Mouse (Mus musculus) mouse embryonic stem cell (cell line): ENCODE measurements around the gene Gas2l1.

Experiments
- in situ Hi-C, 2 experiments: fragments of 300-500 bp; cut with MboI; formaldehyde crosslinking; loops; 1 replicate in 1 of 2; 3 replicates in 1 of 2; pipeline ENCODE4 v1.14.3; 2019 to 2020; ENCODE audit warnings: low sequenced_read_pairs in 2 of 2, low pct_unique_long_range_greater_than_20kb in 1 of 2, mixed read lengths in 1 of 2; ENCODE audit not compliant: unreplicated experiment in 1 of 2

Gene Gas2l1

DNA sequence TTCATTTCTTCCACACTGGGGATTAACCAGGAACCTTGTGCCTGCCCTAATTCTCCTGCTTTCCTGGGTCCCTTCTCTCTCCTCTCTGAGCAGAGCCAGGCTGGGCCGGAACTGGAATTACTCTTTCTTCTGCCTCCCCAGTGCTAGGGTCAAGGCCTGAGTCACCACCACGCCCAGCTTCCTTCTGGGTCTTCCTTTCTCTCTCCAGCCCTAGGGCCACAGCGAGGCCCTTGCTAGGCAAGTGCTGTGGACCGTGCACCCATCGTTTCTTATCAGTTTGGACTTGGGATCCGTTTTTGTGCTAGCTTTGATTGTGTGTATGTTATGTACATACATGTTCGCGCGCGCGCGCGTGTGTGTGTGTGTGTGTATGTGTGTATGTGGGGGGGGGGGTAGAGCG is 11.0 kb downstream of the Gas2l1 start:
- in situ Hi-C loops = no loop called here

DNA sequence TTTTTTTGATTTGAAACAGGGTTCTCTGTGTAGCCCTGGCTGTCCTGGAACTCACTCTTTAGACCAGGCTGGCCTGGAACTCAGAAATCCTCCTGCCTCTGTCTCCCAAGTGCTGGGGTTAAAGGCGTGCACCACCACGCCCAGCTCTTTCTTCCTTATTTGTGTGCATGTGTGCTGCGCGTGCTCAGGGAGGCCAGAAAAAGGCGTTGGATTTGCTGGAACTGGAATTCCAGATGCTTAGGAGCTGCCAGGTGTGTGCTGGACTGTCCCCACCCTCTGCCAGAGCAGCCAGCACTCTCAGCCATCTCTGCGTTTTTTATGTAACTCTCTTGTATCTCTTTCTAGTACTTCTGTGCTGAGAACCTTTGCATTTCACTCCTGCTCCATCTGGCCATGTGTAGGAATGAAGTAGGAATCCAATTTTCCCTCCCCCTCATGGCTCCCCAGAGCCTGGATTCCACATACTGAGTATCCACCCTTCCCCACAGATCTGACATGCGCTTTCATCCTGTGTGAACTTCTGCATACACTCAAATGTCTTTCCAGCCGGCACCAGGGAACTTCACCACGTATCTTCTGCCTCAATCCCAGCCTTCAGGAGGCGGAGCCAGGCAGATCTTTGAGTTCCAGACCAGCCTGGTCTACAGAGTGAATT is 12.8 kb downstream of the Gas2l1 start:
- in situ Hi-C loops = no loop called here

DNA sequence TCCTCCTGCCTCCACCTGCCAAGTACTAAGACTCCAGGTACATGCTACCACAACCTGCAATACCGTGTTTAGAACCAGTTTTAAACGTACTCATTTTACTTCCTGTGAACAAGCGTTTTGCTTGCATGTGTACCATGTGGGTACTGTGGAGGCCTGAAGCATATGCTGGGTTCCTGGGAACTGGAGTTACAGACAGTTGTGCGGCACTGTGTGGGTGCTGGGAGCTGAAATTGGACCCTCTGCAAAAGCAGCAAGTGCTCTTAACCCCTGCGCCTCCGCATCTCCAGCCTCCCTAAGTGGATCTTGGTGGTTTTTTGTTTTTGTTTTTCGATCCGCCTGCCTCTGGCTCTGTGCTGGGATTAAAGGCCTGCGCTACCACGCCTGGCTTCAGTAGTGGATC is 13.5 kb downstream of the Gas2l1 start:
- in situ Hi-C loops = no loop called here

- in situ Hi-C loops = no loop called here
Observed at GRCm38 (mm10) chr11:5046321-5046926, 18.7 kb downstream of the Gas2l1 start.

DNA sequence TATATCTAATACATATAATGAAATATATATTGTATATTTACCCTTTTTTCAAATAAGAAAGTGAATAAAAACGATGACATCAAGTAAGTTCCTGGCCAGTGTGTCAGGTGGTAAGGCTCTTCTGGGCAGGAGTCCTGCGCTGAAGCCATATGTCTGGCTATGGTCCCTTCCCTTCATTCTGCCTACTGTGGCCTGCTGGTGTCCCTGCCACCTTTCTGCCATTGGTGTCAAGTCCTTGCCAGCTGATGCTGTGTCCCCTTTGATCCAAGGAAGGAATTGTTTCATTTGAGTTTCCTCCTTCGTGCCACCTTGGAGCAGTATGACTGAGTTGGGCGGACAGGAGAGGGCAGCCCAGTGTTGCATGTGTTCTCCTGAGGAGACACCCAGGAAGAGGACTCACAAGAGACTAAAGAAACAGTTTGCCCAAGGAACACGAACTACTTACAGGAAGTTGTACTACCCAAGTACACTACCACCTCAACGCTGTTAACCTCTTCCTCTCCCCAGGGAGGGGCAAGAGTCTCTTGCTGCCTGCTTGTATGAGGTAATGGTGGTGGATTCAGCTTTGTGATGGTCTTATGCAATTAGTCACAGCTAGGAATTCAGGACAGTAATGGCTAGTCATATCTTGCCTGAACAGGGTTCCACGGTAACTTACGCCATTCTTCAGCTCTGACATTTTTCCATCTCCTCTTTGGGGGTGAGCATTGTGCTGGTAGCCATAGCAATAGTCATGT is 22.3 kb downstream of the Gas2l1 start:
- in situ Hi-C loops = no loop called here

GRCm38 (mm10) chr11:5041144-5041780 is 23.9 kb downstream of the Gas2l1 start:
- in situ Hi-C loops = no loop called here

- in situ Hi-C loops = no loop called here
Observed at GRCm38 (mm10) chr11:5040585-5040984, 24.5 kb downstream of the Gas2l1 start.

- in situ Hi-C loops = no loop called here
Observed at GRCm38 (mm10) chr11:5037146-5037854, 27.8 kb downstream of the Gas2l1 start.

DNA sequence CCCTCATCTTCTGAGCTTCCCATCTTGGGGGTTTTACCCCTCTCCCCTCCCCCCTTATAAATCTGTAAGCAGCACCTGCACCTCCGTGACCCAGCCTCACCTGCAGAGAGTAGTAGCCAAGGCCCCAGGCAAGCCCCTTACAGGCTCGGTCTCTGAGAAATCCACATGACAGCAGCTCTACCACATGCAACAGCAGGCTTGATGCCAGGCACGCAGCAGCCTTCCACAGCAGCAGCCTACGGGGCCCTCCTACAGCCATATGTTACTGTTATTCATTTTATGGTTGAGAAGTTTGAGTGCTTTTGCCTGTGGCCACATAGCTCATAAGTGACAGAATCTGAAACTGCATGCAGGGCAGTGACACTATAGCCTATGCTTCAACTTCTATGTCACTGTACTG is 29.7 kb downstream of the Gas2l1 start:
- in situ Hi-C loops = no loop called here

GRCm38 (mm10) chr11:5033136-5033535 is 32.0 kb downstream of the Gas2l1 start:
- in situ Hi-C loops = no loop called here

GRCm38 (mm10) chr11:5032706-5033105 is 32.4 kb downstream of the Gas2l1 start:
- in situ Hi-C loops = no loop called here

DNA sequence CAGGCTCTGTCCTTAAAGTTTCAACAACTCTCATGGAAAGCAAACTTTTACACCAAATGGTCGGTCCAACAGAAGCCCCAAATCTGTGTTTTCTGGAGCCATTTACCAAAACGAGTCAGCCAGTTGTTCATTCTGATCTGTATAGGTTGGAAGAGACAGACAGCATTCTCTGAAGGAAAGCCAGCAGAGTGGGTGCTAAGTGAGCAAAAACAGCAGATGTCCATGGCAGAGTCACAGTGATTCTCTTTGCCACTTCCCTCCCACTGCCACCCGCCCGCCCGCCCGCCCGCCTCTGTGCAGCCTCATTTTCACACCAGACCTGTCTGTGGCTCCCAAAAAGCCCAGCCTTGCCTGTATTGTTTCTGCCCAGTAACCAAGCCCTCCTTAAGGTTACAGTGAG is 36.9 kb downstream of the Gas2l1 start:
- in situ Hi-C loops = no loop called here

- in situ Hi-C loops = no loop called here
Observed at GRCm38 (mm10) chr11:5025108-5025507, 40.0 kb downstream of the Gas2l1 start.

DNA sequence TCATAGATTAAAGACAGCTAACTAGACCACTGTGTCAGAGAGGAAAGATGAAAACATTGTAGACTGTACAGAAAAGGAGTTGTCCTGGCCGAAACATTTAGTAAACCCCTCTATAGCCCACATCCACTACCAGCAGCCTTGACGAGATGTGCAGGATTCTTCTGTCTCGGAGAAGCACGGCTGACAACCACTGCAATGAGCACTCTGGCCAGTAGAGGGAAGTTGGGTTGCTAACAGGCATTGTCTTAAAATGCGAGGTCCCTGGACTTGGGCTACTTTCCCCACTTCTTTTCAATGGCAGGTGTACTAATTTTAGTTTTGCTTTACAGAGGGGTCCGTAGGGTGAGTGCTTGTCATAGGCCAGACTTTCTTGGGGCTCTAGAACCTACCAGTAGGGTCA is 47.6 kb downstream of the Gas2l1 start:
- in situ Hi-C loops = no loop called here

DNA sequence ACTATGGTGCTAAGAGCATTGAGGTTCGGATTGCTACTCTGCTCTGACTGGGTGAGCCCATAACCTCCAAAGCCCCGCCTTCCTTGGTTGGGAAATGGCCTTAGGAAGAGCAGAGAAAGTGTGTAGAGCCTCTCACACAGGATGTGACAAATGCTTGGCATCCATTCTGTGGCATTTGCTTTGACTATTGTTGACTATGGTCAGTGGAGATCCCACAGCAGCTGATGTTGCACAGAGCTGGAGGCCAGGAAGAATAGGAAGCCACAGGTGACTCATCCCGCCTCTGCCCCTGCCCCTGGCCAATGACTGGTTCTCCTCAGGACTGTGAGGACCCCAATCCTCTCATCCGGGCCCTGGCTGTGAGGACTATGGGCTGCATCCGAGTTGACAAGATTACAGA is 48.8 kb downstream of the Gas2l1 start:
- in situ Hi-C loops = no loop called here

DNA sequence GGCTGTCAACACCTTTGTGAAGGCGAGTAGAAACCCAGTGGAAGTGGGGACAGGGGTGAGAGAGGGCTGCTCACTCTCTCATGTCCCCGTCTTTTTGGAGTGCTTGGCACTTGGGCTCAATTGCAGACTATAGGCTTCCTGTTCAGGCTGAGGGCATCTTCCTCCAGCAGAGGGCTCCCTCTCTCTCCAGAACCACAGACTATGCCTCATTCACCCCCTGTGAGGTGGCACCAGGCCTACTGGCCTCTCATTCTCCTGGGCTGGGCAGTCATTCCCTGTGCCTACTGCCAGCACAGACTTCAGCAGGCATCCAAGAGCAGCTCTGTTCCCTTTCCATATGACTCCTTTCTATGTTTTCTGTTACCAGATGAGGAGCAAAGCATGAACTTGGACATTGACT is 49.4 kb downstream of the Gas2l1 start:
- in situ Hi-C loops = no loop called here

DNA sequence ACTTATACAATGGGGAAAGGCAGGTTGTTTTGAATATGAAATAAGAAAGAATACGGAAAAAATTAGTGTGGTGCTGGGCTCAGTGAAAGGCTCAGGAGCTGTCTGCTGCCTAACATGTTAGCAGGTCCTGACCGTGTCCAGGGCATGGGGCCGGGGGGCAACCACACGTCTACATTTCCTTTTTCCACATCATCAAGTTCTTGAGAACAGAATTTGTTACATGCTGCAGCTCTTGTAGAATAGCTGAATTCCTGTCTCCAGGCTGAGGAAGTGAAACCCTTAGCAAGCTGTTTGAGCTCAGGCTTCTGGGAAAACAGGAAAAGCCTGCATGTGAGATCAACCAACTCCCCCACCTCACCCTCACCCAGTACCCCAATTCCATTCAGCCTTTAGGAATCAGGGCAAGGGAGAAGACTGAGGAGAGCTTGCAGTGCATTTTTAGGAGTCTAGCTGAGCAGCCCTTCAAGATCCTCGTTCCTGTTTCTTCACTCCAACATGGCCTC is 52.9 kb downstream of the Gas2l1 start:
- in situ Hi-C loops = no loop called here

DNA sequence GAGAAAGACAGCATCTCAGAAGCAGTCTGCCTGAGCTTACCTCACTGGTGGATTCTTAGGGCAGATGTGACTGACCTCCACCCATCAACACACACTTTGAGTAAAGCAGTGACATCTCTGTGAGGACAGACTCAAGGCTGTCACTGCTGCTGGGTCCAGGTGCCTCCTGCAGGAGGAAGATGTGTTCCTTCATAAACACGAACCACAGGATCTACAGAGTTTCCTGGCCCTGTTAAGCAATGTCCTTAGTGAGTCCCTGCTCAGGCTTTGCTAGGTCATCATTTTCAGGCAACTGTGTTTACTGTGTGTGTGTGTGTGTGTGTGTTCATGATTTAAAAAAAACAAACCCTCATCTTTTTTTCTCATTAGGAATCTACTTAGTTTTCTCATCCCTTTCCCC is 53.6 kb downstream of the Gas2l1 start:
- in situ Hi-C loops = no loop called here

- in situ Hi-C loops = no loop called here
Observed at GRCm38 (mm10) chr11:5010205-5010604, 54.9 kb downstream of the Gas2l1 start.
